Mouse (Mus musculus) urinary bladder, postnatal 10 days (tissue): ENCODE data around the gene Map2k4.

Source experiments
- DNase-seq: peaks from one replicate; pipeline ENCODE4 v3.0.0; 2022; ENCODE audit warnings: low spot score

Gene Map2k4

DNA sequence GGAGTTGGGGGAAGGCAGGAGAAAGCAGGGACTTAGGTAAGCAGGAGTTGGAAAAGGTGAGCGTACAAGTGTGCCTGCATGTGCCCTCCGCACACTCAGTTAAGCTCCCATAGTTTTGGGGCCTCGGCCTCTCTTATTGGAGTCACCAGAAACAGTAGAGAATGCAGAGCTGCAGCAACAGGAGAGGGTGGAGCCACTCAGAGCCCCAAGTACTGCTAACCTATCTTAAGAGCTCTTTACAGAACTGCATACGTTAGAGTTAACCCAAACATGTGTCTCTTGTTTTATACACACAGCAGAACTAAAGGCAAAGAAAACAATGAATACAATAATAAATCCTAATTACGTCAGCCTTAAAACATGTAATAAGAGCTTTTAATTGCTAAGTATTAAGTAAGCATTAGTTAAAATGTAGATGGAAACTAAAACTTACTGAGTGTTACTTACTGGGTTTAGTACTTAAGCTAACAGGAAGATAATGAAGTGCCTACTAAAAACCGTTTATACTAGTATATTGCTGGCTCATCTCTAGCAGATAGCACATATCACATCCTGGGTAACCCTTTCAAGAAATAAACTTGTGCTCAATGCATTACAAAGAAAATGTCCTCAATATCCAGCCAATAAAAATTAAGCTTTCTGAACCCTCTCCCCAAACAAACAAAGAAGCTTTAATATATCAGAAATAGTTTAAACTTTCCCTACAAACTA, 14.0 kb downstream of the Map2k4 start:
- DNase-seq = no peak

DNA sequence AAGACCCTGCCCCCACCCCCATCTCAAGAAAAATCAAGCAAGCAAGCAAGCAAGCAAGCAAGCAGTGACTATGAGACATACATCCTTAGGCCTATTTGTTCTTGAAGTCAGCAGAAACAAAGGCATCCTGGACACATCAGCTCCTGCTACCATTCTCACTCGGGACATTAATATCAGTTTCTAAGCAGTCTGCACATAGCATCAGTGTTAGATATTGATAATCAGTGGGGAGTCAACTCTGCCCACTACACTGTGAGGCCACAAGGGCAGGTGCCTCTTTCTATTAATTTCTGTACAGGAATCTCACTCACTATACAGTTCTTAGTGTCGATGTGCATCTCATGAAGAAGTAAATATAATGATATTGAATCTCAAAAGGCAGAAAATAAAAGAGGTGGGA, 14.6 kb downstream of the Map2k4 start:
- no peak for DNase-seq

DNA sequence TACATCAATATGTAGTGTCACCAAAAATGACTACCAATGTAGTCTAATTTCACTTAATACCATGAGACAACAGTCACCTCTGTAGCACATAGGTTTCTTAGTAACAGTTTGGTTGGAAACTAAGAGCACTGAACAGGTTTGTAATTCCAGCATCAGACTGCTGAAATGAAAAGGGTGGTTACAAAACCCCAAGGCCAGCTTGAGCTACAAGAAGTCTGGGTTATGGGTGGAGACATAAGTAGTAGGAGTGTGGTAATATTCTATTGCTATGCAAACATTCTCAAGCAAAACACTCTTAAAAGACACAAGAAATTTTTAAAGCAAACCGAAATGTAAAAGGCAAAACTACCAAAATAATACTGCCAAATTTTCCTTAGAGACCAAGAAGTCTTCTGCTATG, 16.6 kb downstream of the Map2k4 start:
- DNase-seq = no peak

DNA sequence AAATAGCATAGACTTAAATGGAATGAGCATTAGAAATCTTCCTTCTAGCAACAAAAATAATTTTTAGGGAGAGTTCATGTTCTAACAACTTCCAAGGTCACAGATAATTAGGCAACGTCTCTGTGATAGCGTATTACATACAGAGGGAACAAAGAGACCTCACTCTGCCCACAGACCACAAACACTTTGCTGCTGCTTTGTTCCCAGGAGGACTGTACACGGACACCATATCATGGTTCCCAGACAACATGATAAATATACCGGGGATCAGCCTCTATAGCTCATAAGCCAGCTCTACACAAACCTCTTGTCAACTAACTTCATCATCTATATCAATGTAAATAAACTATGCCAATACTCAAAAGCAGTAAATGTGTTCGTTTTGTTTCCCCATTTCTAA, 18.1 kb downstream of the Map2k4 start:
- no peak for DNase-seq

DNA sequence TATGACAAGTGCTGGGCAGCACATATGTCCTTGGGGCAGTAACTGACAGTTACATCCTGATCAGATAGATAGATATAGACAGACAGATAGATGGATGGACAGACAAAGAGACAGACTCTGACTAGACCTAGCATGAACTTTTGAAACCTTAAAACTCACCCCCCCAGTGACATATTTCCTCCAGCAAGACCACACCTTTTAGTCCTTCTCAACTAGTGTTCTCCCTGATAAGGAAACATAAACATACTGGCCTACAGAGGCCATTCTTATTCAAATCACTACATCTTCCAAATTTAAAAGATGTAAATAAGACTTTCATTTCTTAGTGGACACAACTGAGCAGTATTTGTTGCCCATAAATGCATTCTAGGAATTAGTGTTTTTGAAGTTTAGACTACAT, 19.7 kb downstream of the Map2k4 start:
- DNase-seq = no peak

DNA sequence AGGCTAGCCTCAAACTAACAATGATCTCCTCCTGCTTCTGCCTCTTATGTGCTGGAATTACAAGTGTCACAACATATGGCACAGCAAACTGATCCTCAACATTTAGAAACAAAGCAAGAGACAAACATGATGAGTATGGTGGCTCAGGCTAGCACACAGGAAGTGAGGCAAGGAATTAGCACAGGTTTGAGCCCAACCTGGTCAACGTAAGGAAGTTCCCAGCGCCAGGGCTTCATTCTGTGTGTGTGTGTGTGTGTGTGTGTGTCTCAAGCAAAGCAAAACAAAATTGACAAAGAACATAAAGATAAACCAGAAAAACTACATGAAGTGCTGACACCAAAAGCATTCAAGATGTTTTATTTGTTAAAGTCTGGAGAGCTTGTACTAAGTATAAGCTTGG, 27.2 kb downstream of the Map2k4 start:
- no peak for DNase-seq

DNA sequence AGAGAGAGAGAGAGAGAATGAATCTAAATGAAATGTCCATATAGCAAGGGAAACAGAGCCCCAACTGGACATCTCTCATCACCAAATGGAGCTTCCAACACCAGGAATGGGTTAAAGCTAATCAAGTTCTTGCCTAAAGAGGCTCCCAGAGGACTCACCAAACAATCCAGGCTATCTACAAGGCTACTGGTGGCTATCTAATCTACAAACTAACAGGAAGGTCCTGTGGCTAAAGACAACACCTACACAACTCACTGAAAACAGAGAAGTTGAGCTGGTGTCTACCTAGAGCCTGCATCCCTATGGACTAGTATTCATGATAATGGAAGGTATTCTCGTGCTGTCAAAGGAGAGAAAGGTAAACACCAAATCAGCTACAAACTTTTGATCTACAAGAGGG, 28.7 kb downstream of the Map2k4 start:
- no peak for DNase-seq

DNA sequence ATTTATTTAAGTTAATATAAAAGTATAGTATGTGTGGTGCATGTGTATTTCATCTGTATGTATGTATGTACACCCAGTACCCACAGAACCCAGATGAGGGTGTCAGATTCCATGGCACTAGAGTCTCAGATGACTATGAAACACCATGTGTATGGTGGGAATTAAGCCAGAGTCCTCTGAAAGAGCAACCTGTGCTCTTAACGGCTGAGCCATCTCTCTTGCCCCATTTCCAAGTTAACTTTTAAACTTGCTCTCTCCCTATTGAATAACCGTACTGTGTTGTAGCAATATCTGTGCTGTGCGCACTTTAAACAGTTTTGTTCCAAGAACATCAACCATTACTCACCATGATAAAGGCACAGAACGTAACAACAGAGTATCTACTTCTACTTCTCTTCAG, 33.9 kb downstream of the Map2k4 start:
- no peak for DNase-seq

DNA sequence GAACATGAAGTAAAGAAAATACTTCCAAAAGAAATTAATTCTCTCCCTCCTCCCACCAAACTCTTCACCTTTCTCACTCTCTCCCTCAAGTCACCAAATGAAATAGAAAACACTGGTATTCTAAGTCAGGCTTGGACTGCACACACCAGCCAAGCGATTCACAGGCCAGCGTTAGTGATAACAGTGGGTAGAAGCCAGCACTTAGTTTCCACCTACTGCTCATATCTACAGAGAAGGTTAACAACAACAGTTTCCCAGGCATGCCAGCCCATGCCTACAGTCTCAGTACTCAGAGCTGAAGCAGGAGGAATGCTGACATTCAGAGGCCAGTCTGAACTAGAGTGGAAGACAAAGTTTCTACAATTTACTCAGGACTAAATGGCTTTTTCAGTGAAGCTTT, 34.5 kb downstream of the Map2k4 start:
- no peak for DNase-seq

DNA sequence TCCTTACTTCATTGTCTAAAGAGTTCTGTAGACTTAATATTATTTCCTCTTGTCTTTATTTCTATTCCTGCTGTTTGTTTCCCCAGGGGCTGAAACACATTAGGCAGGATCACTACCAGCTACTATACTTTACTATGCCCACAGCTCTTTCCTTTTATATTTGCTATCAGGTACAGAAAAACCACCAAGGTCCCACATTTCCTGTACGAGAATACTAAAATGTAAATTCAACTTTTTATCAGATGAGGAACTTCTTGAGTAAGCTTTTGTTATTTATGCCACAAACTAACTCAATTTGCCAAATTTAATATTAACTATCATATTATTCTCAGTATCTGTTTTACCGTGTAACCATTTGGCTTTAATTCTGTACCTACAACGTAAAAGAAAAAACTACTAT, 37.6 kb downstream of the Map2k4 start:
- no peak for DNase-seq

DNA sequence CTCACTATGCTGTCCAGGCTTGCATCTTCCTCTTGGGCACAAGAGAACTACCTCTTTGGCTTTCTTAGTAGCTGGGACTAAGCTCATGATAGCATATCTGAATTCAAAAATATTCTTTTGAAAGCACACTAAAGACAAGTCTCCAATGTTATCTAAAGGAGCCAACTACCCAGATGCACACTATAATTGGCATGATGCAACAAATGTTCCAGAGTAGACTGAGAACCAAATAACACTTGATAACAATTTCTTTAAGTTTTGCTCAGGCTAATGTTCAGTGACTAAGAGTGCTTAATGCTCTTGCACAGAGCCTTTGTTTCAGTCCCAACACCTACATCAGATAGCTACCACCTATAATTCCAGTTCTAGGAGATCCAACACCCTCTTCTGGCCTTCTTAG, 40.7 kb downstream of the Map2k4 start:
- no peak for DNase-seq

DNA sequence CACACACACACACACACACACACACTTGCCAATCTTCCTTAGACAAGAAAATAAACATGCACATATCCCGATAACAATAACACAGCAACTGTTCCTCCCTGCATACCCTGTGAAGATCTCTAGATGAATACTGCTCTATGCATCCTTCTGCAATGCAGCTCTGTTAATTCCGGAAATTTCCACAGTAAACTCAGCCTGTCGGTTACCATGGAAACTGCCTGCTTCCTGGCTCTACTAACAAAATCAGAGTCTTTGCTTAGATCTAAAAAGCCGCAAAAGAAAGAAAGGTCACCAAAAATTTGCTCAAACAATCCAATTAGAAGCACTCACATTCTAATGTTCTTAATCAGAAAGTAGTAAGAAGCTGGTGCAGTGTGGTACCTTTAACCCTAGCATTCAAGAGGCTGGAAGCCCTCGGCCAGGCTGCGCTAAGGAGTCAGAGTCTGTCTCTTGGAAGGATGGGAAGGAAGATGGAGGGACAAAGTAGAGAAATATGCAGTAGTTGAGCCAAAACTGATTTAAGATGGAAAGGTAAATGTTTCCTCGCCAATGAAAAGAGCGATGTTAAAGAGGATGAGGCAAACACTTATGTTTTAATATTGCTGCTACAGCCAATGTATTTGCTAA, 42.3 kb downstream of the Map2k4 start:
- no peak for DNase-seq

DNA sequence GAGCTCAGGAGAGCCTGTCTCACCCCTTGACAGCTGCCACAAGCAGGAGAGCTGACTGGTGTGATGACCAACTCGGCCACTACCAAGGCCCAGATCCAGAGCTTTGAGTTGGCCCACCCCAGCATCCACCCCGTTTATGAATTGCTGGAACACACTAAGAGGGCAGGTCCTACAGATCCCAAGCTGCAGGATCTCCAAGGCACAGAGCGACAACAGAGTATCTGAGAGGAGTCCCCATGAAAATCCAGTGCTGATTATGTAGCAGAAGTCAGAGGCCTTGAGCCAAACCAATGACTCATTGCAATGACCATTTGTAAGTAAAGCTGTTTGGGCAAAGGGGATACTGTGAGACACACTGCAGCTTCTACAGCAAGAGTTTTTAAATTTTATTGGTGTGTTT, 44.2 kb downstream of the Map2k4 start:
- DNase-seq = no peak

DNA sequence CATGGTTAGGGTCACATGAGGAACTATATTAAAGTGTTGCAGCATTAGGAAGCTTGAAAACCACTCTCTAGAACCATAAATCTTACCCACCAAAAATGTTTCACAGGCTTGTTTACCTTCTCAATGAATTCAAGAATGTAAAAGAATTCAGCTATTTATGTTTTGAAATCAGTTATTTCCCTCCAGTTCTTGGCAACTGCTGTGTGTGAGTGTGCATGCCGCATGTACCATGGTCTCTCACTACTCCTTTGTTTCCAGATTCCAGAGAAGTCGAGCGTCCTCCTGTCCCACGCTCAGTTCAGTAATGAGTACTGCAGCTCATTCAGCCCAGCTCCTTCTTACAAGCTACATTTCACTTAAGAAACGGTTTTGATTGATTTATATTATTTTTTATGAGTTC, 47.3 kb downstream of the Map2k4 start:
- no peak for DNase-seq

DNA sequence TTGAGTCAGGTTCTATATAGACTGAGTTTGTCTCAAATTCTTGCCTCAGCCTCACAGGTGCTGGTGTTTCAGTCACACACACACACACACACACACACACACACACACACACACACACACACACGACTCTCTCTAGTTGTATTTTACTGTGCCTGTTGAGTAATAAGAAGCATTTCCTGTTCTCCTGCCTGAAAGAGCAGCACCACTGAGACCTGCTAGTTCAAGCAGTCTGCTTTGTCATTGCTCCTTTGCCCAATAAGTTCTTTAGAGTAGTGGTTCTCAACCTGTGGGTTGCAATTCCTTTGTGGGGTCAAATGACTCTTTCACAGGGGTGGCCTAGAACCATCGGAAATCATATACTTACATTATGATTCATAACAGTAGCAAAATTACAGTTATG, 47.7 kb downstream of the Map2k4 start:
- no peak for DNase-seq

DNA sequence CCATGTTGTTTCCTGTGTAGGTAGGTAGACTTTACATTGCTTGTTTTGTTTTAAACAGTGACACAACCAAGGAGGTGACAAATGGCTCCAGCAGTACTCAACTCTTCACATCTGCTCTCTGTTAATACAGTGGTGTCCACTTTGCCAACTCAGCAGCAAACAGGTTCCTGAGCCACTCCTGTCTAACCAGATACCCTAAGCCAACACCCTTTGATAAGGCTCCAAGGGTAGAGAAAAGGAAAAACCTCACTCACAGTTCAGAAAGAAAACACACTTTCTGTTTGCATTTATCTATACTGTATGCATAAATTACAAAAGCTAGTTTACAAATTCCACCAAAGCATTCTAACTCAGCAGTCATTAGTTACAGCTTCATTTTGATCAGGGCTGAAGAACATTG, 48.2 kb downstream of the Map2k4 start:
- no peak for DNase-seq

DNA sequence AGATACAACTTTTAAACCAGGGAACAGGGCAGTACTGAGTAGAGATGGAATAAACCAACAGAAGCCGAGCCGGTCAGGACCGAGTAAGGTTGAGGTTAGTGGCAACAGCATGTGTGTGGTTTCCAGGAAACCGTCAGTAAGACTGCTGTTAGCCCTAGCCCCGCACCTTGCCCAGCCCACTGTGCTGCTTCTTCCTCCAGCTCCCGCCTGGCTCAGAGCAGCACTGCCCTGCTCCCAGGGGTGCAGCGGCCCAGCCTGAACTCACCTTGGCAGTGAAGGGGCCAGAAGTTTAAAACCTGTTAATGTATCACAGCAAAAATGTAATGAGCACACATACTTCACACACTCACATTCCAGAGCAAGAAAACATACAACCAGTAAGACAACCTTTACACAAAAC, 53.4 kb downstream of the Map2k4 start:
- DNase-seq = no peak

DNA sequence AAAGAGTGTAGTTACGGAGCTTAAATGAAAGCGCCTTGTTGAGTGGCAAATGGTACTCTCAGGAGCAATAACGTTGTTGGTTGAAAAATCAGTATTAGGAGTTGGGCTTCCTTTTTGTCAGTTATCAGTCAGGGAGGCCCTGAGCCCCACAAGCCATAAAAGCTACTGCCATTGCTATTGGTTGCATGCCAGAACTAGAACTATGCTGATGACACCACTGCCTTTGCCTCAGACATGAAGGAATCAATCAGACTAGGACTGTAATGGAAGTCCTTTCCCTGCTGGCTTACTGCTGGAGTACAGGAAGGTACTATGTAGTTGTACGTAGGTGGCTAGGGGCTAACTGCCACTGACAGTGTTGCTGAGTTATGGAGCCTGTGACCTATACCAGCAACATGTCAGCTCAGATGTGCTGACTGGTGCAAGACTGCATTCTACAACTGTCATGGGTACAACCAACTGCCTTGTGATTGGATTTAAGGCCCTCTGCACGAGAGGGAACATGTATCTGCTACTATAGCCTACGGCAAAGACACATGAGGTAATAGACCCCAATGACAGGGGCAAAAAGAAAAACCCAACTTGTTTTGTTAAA, 58.4 kb downstream of the Map2k4 start:
- no peak for DNase-seq

DNA sequence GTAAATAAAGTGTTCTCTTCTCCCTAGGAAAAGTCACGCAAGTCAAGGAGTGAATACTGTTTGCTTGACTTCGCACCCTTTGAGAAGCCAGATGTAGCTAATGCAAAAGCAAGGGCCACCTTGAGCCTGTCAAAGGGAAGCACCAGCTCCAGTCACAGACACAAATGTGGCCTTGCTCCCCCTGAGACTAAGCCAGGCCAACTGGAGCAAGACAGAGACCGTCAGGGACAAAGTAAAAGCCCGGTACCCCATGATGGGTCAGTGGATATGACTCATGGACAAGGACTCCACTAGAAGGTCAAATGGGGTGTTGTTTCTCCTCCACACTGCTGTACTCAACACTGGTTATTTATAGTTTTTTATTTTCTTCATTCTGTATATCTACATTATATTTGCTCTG, 59.2 kb downstream of the Map2k4 start:
- no peak for DNase-seq

DNA sequence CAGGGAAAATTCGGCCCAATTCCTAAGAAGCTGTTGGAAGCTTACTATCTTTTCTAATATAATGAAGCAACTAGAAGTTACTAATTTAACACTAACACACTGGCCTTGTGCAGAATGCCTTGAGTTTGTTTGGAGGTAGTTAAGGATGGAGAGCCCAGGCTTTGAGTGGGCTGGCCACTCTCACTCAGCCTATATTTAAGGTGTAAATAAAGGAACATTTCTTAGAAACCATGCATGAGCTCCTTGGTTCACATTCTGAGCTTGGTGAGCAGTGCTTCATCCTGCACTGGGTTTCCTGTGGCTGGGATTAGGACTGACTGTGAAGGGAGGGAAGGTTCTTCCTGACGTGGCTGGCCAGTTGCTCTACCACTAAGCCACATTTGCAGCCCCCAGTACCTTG, 64.4 kb downstream of the Map2k4 start:
- no peak for DNase-seq

DNA sequence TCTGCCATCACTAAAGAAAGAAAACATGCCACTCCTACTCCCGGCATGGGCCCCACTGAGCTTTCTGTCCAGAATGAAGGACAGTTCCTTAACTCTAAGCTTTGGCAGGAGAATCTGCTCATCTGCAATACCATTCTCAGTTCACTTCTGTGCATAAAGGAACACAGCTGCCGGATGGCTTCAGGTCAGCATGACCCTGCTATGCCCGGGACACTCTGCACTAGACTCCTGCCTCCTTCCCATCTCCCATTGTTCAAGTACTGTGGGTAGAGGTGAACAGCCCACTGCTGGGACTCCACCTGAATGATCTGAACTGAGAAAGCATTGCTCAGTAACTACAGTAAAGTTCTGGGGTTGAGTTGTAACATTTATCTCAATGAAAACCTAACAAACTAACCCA, 66.5 kb downstream of the Map2k4 start:
- DNase-seq = no peak

DNA sequence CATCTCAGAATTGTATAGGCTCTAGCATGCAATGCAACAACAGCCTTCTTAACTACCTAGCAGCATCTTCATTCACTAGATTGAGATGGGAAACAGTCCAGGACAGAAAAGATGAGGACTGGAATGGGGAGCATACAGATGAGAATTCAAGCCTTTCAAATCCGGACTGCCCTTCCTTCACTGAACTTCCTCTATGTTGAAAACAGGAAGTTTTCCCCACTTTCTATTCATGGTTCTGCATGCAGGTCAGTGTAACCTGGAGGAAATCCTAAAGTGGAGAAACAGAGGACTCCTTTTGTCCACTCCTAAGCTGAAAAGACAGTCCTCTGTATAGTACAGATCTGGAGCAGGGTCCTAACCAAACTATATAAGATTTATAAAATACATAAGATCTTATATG, 68.1 kb downstream of the Map2k4 start:
- DNase-seq = no peak

DNA sequence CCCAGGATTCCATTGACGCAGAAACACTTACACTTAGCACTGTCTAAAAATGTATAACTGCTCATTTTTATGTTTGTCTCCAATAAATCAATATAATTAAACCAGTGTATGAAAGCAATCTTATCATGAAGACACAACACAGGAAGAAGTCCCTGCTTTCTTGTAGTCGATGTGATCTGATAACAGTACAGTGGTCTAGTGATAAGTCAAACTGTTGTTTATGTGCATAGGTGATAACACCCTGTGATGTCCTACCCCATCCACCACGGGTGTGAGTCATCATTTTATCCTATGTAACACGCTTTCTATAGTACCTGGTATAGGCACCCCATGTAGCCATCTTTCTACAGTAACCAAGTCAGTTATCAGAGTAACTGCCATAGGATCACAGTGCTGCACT, 74.3 kb downstream of the Map2k4 start:
- DNase-seq = no peak

DNA sequence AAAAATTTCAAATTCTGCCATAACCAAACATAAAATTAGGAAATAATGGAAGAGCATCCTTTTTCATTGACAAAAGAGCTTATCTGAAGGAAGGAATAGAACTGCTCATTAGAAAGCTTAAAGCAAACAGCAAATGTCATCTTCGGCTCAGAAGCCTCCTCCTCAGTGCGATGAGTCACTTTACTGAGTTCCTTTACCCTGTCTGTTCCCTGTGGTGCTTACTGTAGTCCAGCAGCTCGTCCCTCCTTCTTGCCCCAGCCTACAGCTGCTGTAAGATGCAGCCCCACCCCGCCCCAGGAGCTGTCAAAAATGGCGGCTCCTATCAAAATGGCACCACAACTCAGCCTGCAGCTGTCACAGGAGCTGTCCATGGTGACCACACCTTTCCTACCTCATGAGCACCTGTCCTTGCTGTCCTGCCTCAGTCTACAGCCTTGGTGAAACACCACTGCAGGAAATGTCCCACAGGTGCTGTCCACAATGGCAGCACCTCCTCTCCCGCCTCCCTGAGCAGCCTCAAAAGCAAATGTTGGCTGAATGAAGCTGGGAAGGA, 75.3 kb downstream of the Map2k4 start:
- DNase-seq = no peak
